Mouse (Mus musculus) kidney, postnatal 0 days (tissue): Measurements from ENCODE around the gene Twnk. TPM values are rescaled to one million over a fixed set of nuclear protein-coding genes. Genes with fewer than 3 reads are reported as not detected.

ENCODE experiments used
- ATAC-seq: fragments of 200-750 bp; cut with Nextera tagmentation; replicated peaks from 2 replicates; pipeline ENCODE4 v1.8.0; 2017; ENCODE audit warnings: low read depth, moderate number of reproducible peaks, moderate TSS enrichment, moderate library complexity; ENCODE audit not compliant: low FRiP score
- DNase-seq: peaks from one replicate; pipeline ENCODE4 v3.0.0-alpha.2; 2016; ENCODE audit warnings: low spot score
- H3K27ac ChIP-seq: fragments of 300-500 bp; sonication (generic); 2 replicates; pipeline ENCODE4 v1.5.1; 2014; ENCODE audit warnings: mild to moderate bottlenecking
- H3K27me3 ChIP-seq: fragments of 300-500 bp; sonication (generic); 2 replicates; pipeline ENCODE4 v1.6.1; 2014; ENCODE audit warnings: low read length, mixed read lengths; ENCODE audit not compliant: insufficient read depth
- H3K36me3 ChIP-seq: fragments of 300-500 bp; sonication (generic); 2 replicates; pipeline ENCODE4 v1.6.1; 2014; ENCODE audit warnings: low read length, mixed read lengths; ENCODE audit not compliant: insufficient read depth
- H3K4me1 ChIP-seq: fragments of 300-500 bp; sonication (generic); replicated peaks from 2 replicates; pipeline ENCODE4 v1.6.1; 2014; ENCODE audit warnings: antibody characterized with exemption, low read length, mixed read lengths; ENCODE audit not compliant: insufficient read depth
- H3K4me2 ChIP-seq: fragments of 300-500 bp; sonication (generic); 2 replicates; pipeline ENCODE4 v1.6.1; 2014; ENCODE audit warnings: mild to moderate bottlenecking, low read length, moderate library complexity, mixed read lengths
- H3K4me3 ChIP-seq: fragments of 300-500 bp; sonication (generic); replicated peaks from 2 replicates; pipeline ENCODE4 v1.5.1; 2014; ENCODE audit warnings: low read depth, low read length
- H3K9ac ChIP-seq: fragments of 300-500 bp; sonication (generic); 2 replicates; pipeline ENCODE4 v1.6.1; 2014; ENCODE audit warnings: low read depth, low read length
- H3K9me3 ChIP-seq: fragments of 300-500 bp; sonication (generic); replicated peaks from 2 replicates; pipeline ENCODE4 v1.6.1; 2016; ENCODE audit warnings: low read length, inconsistent platforms, mixed read lengths
- CTCF ChIP-seq: IDR thresholded peaks from 2 replicates; pipeline ENCODE4 v1.5.1; 2016; ENCODE audit warnings: antibody characterized with exemption, low read depth, mild to moderate bottlenecking, moderate library complexity
- WGBS: fragments of 180-500 bp; shearing (Covaris S2); extraction: QIAGEN DNeasy Blood & Tissue Kit; methylation state at CpG from one replicate; pipeline ENCODE4 v1.1.7; 2014; 5-methylcytosine and 5-hydroxymethylcytosine counted together
- polyA plus RNA-seq: library from polyadenylated mRNA; unstranded; fragments of >200 nt; fragmentation: Nextera tagmentation; extraction: Ambion mirVana; gene quantifications from 2 replicates; pipeline ENCODE4 v1.2.1, GENCODE M21; 2015

Gene Twnk
- polyA plus RNA-seq, 1 experiment from 2014 or later: 15.7 TPM

DNA sequence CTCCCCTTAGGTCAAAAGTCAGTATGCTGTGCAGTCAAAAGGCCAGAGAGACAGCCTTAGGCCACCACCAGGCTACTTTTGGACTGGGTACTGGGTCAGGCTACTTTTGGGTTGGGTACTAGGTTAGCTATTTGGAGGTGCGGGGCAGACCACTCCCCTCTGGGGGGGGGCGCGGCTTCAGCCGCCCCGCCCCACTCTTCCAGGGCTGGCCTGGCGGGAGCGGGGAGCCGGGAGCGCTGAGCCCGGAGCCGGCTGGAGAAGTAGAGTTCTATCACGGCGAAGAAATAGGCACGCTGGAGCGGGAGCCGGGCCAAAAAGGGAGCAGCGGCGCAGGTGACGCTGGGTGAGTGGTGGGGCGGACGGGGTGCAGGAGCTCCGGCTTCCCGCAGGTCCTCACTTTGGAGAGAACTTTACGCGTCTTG is 9.5 kb downstream of the Twnk start:
- H3K27ac ChIP-seq: peak overlapping the region; percentile 99
- H3K9ac ChIP-seq: peak overlapping the region; percentile 76
- TF ChIP-seq CTCF: no peak
- 0 out of 2 replicates have a peak, but pooled peaks cover 8% of the 10 kb centered on the region for H3K36me3 ChIP-seq
- peak; percentile 25 for ATAC-seq
- peak overlapping the region; percentile 73 for H3K4me3 ChIP-seq
- peaks cover 39% of the 10 kb centered on the region for H3K4me1 ChIP-seq
- peak overlapping the region; percentile 97 for H3K4me2 ChIP-seq
- under 1% methylated on average over 25 of the region's 25 CpGs for WGBS
- no peaks in the 10 kb centered on the region for H3K27me3 ChIP-seq
- no peaks in the 10 kb centered on the region for H3K9me3 ChIP-seq
- DNase-seq: peak; percentile 63

DNA sequence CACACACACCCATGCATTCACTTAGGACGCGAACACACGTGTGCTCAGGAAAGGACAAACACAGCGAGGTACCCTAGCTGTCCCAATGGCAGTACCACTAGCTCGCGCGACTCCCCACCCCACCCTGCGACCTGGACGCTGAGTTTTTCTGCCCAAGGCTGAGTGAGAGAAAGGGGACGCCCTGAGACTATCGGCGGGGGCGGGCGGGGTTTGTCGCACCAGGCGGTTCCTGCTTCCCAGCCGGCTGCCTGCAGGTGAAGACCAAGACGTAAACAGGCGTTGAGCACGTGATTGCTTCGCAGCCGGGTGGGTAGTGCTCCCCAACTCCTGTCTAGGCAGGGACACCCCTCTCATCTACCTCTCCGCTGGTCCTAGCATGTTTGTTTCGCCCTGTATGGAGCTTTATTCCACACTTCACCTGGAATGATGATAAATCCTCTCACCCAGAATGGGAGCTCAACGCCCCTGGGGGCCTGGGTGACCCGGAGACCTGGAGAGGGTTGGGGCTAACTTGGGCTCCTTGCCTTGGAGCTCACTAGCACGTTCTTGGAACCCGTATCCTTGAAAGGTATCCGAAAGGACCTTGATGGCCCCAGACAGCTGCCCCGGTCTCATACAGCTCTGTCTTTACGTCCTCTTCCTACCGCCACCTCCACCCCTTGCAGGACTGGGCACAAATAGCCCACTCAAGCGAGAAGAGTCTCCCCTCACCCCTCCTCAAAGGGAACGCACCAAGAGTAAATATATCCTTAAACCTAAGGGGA is 10.2 kb downstream of the Twnk start:
- H3K4me3 ChIP-seq: peak overlapping the region; percentile 73
- peak overlapping the region; percentile 76 for H3K9ac ChIP-seq
- under 1% methylated on average over 34 of the region's 34 CpGs for WGBS
- peaks cover 42% of the 10 kb centered on the region for H3K4me1 ChIP-seq
- 0 out of 2 replicates have a peak, but pooled peaks cover 1% of the 10 kb centered on the region for H3K36me3 ChIP-seq
- H3K27me3 ChIP-seq: no peaks in the 10 kb centered on the region
- no peaks in the 10 kb centered on the region for H3K9me3 ChIP-seq
- H3K4me2 ChIP-seq: peak overlapping the region; percentile 97
- ATAC-seq: no peak
- DNase-seq: peak; percentile 48
- peak overlapping the region; percentile 99 for H3K27ac ChIP-seq
- no peak for TF ChIP-seq CTCF

DNA sequence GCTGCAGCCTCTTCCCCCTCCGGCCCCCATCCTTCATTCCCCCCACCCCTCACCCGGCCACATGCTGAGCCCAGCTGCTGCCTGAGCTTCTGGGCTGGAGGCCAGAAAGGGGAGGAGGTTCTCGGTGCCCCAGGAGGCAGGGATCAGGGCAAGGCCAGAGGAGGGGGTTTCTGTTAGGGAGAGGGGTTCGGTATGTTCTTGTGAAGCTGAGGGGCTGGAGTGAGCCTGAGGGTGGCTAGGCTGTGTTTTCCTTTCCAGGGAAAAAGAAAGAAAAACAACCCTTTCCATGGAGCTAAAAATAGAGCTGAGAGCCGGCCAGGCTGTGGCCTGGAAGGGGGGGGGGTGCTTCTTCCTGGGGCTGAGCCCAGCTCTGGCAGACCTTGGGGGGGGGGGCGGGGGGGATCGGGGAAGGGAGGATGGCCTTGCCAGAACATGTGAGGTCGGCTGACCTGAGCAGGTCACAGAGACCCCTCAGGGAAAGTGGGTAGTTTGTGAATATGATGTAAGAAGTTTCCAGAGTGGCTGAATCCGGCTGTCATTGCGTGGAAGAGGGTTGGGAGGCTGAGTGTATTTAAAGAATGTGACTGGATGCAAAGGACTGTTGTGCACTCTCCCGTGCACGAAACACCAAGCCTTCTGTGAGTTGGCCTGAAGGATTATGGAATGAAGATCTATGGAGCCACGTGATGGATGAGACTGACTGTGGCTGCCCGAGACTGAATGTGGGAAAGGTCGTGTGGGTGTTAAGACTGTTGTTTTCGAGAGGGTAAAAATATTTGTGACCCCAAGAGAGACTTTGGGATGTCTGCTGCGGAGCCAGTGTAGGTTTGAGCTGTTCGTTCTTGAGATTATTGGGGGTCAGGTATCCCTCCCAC is 11.1 kb downstream of the Twnk start:
- no peak for TF ChIP-seq CTCF
- WGBS: 0% methylated on average over 17 of the region's 18 CpGs
- DNase-seq: peak; percentile 92
- H3K4me1 ChIP-seq: peaks cover 50% of the 10 kb centered on the region
- peaks cover 5% of the 10 kb centered on the region for H3K36me3 ChIP-seq
- peak overlapping the region; percentile 99 for H3K27ac ChIP-seq
- H3K9me3 ChIP-seq: no peaks in the 10 kb centered on the region
- H3K4me2 ChIP-seq: peak overlapping the region; percentile 97
- H3K4me3 ChIP-seq: peak overlapping the region; percentile 73
- peak; percentile 31 for ATAC-seq
- peak overlapping the region; percentile 86 for H3K9ac ChIP-seq
- no peaks in the 10 kb centered on the region for H3K27me3 ChIP-seq

- no peaks in the 10 kb centered on the region for H3K9me3 ChIP-seq
- H3K27me3 ChIP-seq: no peaks in the 10 kb centered on the region
- peak overlapping the region; percentile 99 for H3K27ac ChIP-seq
- WGBS: under 1% methylated on average over 18 of the region's 27 CpGs
- ATAC-seq (peak; percentile 52), DNase-seq (peak; percentile 92)
- H3K36me3 ChIP-seq: peaks cover 10% of the 10 kb centered on the region
- peak overlapping the region; percentile 97 for H3K4me2 ChIP-seq
- peaks cover 50% of the 10 kb centered on the region for H3K4me1 ChIP-seq
- H3K4me3 ChIP-seq: peak overlapping the region; percentile 73
- H3K9ac ChIP-seq: peak overlapping the region; percentile 86
- TF ChIP-seq CTCF: peak; percentile 56
Measured at GRCm38 (mm10) chr19:45017216-45017771, 11.8 kb downstream of the Twnk start.

GRCm38 (mm10) chr19:45017909-45018308 is 12.4 kb downstream of the Twnk start:
- H3K36me3 ChIP-seq: peaks cover 15% of the 10 kb centered on the region
- 1% methylated on average over 36 of the region's 48 CpGs for WGBS
- no peaks in the 10 kb centered on the region for H3K27me3 ChIP-seq
- H3K4me2 ChIP-seq: peak overlapping the region; percentile 97
- no peaks in the 10 kb centered on the region for H3K9me3 ChIP-seq
- peaks cover 50% of the 10 kb centered on the region for H3K4me1 ChIP-seq
- H3K9ac ChIP-seq: peak overlapping the region; percentile 86
- no peak for TF ChIP-seq CTCF
- peak overlapping the region; percentile 99 for H3K27ac ChIP-seq
- ATAC-seq (peak; percentile 73), DNase-seq (peak; percentile 85)
- H3K4me3 ChIP-seq: peak overlapping the region; percentile 73

DNA sequence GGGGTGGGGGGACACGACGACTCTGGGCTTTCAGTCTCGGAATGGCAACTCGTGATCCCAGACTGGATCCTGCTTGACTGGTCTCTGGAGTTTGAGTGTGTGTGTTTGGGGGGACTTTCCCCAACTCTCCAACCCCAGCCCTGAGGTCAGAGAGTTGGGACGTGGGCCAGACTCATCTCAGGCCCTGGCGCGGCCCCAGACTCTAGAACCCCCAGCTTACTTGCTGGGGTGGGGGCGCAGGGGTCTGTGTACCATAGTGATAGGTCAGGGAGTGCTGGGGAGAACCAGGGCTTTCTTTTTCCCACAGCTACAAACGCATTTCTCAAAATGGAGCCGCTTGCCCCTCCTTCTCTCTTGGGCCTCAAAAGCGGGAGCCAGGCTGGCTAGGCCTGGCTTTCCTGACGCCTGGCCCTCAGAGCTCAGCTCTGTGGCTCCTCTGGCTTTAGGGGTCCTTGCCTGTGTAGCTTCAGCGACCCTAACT is 12.9 kb downstream of the Twnk start:
- Histone ChIP-seq H3K27ac (peak overlapping the region; percentile 99), H3K36me3 (peaks cover 15% of the 10 kb centered on the region), H3K9ac (peak overlapping the region; percentile 86), H3K4me3 (peak overlapping the region; percentile 73), H3K4me1 (peaks cover 47% of the 10 kb centered on the region), H3K4me2 (peak overlapping the region; percentile 97), H3K9me3 (no peaks in the 10 kb centered on the region), H3K27me3 (no peaks in the 10 kb centered on the region)
- 1% methylated on average over 11 of the region's 13 CpGs for WGBS
- TF ChIP-seq CTCF: no peak
- peak; percentile 62 for DNase-seq
- 0 out of 2 replicates have a peak, but pooled peaks have one; percentile 0 for ATAC-seq
